Mouse (Mus musculus): ENCODE measurements at regions not wholly inside any gene's neighbourhood (a gene's known extent, or its start where the extent isn't known, plus 50 kb on each side); places are given as distances from the start of the nearest gene placed in this dataset.

DNA sequence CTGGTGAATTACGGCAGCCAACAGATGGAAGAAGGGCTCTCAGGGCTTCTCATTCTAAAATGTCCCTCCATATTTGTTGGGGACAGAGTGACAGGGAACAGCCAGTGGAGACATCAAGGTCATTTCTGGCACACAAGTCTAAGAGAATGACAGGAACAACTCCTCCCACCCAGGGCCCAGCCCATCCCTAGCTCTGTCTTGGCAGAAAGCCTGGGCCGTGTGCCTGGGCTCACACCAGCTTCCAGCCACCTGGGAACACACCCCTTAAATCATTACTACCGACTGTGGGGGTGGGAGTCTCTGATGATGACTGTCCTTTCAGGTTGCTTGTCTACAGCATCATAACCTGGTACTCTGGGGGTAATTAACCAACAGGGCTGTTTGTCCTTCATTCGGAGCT is 53.8 kb upstream of the Zmiz1 start:
- no peak for DNase-seq (ENCODE audit: low read depth, low spot score)

GRCm38 (mm10) chr14:25406059-25406458 is 52.9 kb upstream of the Zmiz1 start:
- no peak for DNase-seq (ENCODE audit: low read depth, low spot score)

DNA sequence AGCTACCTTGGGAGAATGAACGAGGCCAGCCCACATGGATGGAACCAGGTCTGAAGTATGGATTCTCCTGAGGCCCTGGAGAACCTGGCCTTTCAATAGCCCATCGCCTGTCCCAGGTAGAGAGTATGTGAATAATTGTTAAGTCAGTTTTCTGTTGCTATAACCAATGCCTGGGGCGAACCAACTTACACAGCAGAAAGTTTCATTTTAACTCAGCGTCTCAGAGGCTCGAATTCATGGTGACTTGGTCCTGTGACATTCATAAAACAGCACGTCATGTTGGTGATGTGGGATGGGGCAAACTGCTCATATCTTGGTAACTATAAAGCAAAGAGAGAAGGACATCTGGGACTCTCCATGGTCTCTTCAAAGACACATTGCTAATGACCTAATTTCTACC is 52.4 kb upstream of the Zmiz1 start:
- no peak for DNase-seq (ENCODE audit: low read depth, low spot score)

GRCm38 (mm10) chr14:25407111-25407510 is 51.9 kb upstream of the Zmiz1 start:
- DNase-seq (ENCODE audit: low read depth, low spot score): no peak
